Mouse (Mus musculus) large intestine, adult 2 months (tissue): ENCODE results near the gene Proca1. TPM values are rescaled to one million over a fixed set of nuclear protein-coding genes. Genes with fewer than 3 reads are reported as not detected.
A peak's percentile ranks its signal among the peaks of the same experiment; 100 is the strongest.

Experiments used
- DNase-seq: peaks from one replicate; pipeline ENCODE4 v3.0.0-alpha.2; 2012; ENCODE audit warnings: low read depth, low spot score
- WGBS: fragments of 180-500 bp; shearing (Covaris S2); methylation state at CpG from one replicate; pipeline ENCODE4 v1.1.7; 2018; 5-methylcytosine and 5-hydroxymethylcytosine counted together
- polyA plus RNA-seq: library from polyadenylated mRNA; depleted of rRNA; stranded (reverse); fragments of >200 nt; gene quantifications from 2 replicates; pipeline ENCODE4 v1.2.3, GENCODE M21; 2012

Gene Proca1
- polyA plus RNA-seq, 1 experiment, result 0.30 TPM

GRCm38 (mm10) chr11:78164924-78165760, 28.1 kb upstream of the Proca1 start, which contains the start of gene Traf4:
TSS of gene Traf4 (minus strand) at chr11:78165589.
- DNase-seq, result no peak
- under 1% methylated on average over 78 of the region's 78 CpGs for WGBS

GRCm38 (mm10) chr11:78165761-78166109, 27.5 kb upstream of the Proca1 start:
- 1% methylated on average over 16 of the region's 16 CpGs for WGBS
- DNase-seq, result no peak

GRCm38 (mm10) chr11:78166161-78166560, 27.0 kb upstream of the Proca1 start:
- DNase-seq, result no peak
- 44% methylated on average over 4 of the region's 4 CpGs for WGBS

GRCm38 (mm10) chr11:78166640-78167039, 26.6 kb upstream of the Proca1 start:
- WGBS, result 55% methylated on average over 6 of the region's 6 CpGs
- DNase-seq, result no peak

- no peak for DNase-seq
- 88% methylated on average over 14 of the region's 14 CpGs for WGBS
These were observed 25.8 kb upstream of the Proca1 start for GRCm38 (mm10) chr11:78167257-78167959.

- no peak for DNase-seq
- WGBS, result 25% methylated on average over 19 of the region's 19 CpGs
These were observed 24.4 kb upstream of the Proca1 start for GRCm38 (mm10) chr11:78168541-78169468.

GRCm38 (mm10) chr11:78170306-78170705, 22.9 kb upstream of the Proca1 start:
- DNase-seq, result no peak
- WGBS, result 62% methylated on average over 15 of the region's 15 CpGs

- WGBS, result 57% methylated on average over 4 of the region's 4 CpGs
- no peak for DNase-seq
These were observed 21.9 kb upstream of the Proca1 start for GRCm38 (mm10) chr11:78171328-78171727.

GRCm38 (mm10) chr11:78172034-78172747, 21.0 kb upstream of the Proca1 start:
- 78% methylated on average over 16 of the region's 16 CpGs for WGBS

GRCm38 (mm10) chr11:78172748-78173383, 20.3 kb upstream of the Proca1 start:
- 73% methylated on average over 19 of the region's 19 CpGs for WGBS
- no peak for DNase-seq

More at GRCm38 (mm10) chr11:78172034-78172747, 21.0 kb upstream of the Proca1 start:
- DNase-seq, result no peak

- 73% methylated on average over 3 of the region's 3 CpGs for WGBS
- DNase-seq, result no peak
These were observed 18.7 kb upstream of the Proca1 start for GRCm38 (mm10) chr11:78174506-78174905.

GRCm38 (mm10) chr11:78175771-78176401, 17.3 kb upstream of the Proca1 start:
- DNase-seq, result no peak
- WGBS, result under 1% methylated on average over 9 of the region's 10 CpGs

- DNase-seq, result peak; percentile 85
- WGBS, result under 1% methylated on average over 32 of the region's 32 CpGs
These were observed 16.8 kb upstream of the Proca1 start, which contains the start of the genes Nek8 and Tlcd1 for GRCm38 (mm10) chr11:78176402-78176862. TSS of gene Nek8 (minus strand) at chr11:78176675. TSS of gene Tlcd1 (plus strand) at chr11:78176711.

- WGBS, result under 1% methylated on average over 23 of the region's 23 CpGs
- no peak for DNase-seq
These were observed 16.3 kb upstream of the Proca1 start for GRCm38 (mm10) chr11:78176905-78177331.

- 0% methylated on average over 10 of the region's 10 CpGs for WGBS
- no peak for DNase-seq
These were observed 15.8 kb upstream of the Proca1 start for GRCm38 (mm10) chr11:78177437-78177836.

- under 1% methylated on average over 84 of the region's 84 CpGs for WGBS
- DNase-seq, result peak; percentile 78
These were observed 15.0 kb upstream of the Proca1 start for GRCm38 (mm10) chr11:78177903-78178858.
